Mouse (Mus musculus) ovary, adult 18-20 months (tissue): ENCODE data around the gene Apoc3.

ENCODE experiments used
- DNase-seq: peaks from one replicate; pipeline ENCODE4 v3.0.0; 2022; ENCODE audit warnings: low spot score, mixed read lengths

The Apoc3 gene

GRCm38 (mm10) chr9:46192642-46193041, 42.8 kb downstream of the Apoc3 start:
- DNase-seq, result no peak

GRCm38 (mm10) chr9:46191644-46192043, 43.8 kb downstream of the Apoc3 start:
- DNase-seq, result no peak

- DNase-seq, result no peak
Observed at GRCm38 (mm10) chr9:46191234-46191633, 44.2 kb downstream of the Apoc3 start.

- no peak for DNase-seq
Observed at GRCm38 (mm10) chr9:46189381-46189780, 46.1 kb downstream of the Apoc3 start.

GRCm38 (mm10) chr9:46188956-46189355, 46.5 kb downstream of the Apoc3 start:
- DNase-seq, result no peak

- DNase-seq, result no peak
Observed at GRCm38 (mm10) chr9:46188370-46188769, 47.1 kb downstream of the Apoc3 start.

- no peak for DNase-seq
Observed at GRCm38 (mm10) chr9:46186387-46186786, 49.0 kb downstream of the Apoc3 start.

GRCm38 (mm10) chr9:46185191-46185590, 50.2 kb downstream of the Apoc3 start:
- DNase-seq, result no peak

- DNase-seq, result no peak
Observed at GRCm38 (mm10) chr9:46184542-46184941, 50.9 kb downstream of the Apoc3 start.
